Mouse (Mus musculus): Measurements from ENCODE around the gene Anapc15-ps.

GRCm38 (mm10) chr10:95722203-95722611 is 49.0 kb upstream of the Anapc15-ps start:
- TF ChIP-seq CTCF (IDR thresholded peaks at IDR 0.05; ENCODE audit: control insufficient read depth, insufficient read depth, insufficient replicate concordance, low read depth, low read length) (no peak), POLR2A (IDR thresholded peaks at IDR 0.05; ENCODE audit: control insufficient read depth, low read depth, low read length) (no peak)
